Mouse (Mus musculus) CD8-positive naive resting alpha-beta T cell, adult 2 months (primary cell): ENCODE results near the gene Olfr1209.

Source experiments
- DNase-seq, 2 experiments: peaks; one replicate each; pipeline ENCODE4 v3.0.0; 2022; ENCODE audit warnings: low read depth in 2 of 2, low spot score in 2 of 2

Olfr1209 gene

DNA sequence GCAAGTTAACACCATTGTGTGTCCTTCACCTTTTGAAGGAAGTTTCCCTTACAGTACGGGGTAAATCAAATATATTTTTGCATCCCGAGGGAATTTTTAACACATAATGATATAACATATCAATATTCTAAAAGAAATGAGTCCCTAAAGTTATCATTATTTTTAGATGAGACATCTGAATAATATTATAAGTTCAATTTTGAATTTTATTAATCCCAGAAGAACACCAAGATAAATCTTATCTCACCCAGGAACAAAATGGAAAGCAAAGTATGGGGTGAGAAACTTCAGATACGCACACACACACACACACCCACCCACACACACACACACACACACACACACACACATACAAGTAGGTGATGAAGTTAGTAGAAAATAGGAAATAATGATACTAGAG is at the start of gene Olfr1209:
TSS of gene Olfr1209 (minus strand) at position 101 of the 400 bp plus-strand sequence.
- no peak for DNase-seq

DNA sequence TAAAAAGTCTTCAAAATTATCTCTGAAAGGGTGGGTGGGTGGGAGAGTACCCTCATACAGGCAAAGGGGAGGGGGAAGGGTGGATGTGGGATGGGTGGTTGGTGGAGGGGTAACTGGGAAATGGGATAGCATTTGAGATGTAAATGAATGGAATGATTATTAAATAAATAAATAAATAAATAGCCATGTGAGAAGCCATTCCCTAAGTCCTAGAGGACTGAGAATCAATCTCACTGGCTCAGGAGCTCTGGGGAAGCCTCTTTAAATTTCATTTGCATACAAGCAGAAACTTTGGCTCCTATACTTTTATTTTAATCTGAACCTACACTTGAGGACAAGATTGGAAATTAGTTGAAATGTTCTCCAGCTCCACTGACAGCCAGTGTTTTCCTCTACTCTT is 38.7 kb upstream of the Olfr1209 start, which contains the start of gene Olfr1212:
TSS of gene Olfr1212 (plus strand) at position 301 of the 400 bp plus-strand sequence.
- no peak for DNase-seq

DNA sequence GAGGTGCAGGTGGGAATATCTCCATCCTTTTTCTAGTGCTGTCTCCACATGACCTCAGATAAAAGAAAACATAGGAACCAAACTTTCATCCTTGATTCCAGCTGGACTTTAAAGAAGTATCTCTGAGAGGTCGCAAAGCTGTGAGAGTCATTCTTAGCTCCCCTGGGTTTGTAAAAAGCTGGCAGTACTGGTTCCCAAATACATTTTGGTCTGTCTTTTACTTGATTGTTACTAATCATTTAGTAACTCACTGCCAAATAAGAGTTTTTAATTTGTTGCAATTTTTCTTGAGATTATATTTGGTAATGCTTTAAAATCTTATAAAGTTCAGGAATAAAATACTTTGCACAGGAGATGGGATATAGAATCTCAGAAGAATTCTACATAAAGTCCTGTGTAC is 23.1 kb upstream of the Olfr1209 start, which contains the start of gene Olfr1211:
TSS of gene Olfr1211 (minus strand) at position 101 of the 400 bp plus-strand sequence.
- DNase-seq: no peak

DNA sequence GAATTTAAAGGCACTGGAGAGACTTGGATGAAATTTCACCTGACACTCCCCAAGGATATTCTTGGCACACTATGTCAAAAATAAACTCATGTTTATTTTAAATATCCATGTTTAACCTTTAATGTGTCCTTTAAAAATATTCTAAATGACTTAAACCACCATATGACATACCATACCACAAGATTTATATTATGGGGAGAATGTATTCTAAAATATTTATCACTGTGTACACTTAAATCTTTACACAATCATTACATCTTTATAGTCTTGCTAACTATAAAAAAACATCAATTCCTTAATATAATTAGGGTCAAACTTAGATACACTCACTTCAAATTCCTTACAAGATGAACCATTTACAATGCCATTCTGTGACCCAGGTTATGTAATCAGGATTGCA is 12.7 kb downstream of the Olfr1209 start, which contains the start of gene Olfr1208:
TSS of gene Olfr1208 (minus strand) at position 101 of the 400 bp plus-strand sequence.
- DNase-seq: no peak

DNA sequence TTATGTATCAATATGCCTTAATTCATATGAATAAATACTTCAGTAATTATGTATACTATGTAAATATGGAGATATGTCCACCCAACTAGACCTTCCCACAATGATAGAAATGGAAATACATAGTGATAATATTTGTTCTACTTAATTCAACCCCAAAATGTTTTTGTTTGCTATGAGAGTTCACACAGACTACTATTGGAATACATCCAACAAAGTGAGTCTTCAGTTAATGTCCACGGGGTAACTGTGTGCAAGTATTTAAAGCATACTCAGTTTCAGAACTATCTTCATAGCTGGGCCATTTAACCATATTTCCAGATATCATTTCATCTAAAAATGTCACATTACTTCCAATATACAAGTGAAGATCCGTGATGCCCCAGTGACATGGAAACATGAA is 52.0 kb downstream of the Olfr1209 start, which contains the start of gene Olfr1206:
TSS of gene Olfr1206 (plus strand) at position 301 of the 400 bp plus-strand sequence.
- no peak for DNase-seq
